Mouse (Mus musculus) forebrain, embryonic 11.5 days (tissue): ENCODE data around the gene Dok5. TPM values are rescaled to one million over a fixed set of nuclear protein-coding genes. Genes with fewer than 3 reads are reported as not detected.
A peak's percentile ranks its signal among the peaks of the same experiment; 100 is the strongest.

Experiments
- ATAC-seq: fragments of 200-750 bp; cut with Nextera tagmentation; replicated peaks from 2 replicates; pipeline ENCODE4 v1.8.0; 2017; ENCODE audit warnings: moderate TSS enrichment; ENCODE audit not compliant: low FRiP score
- DNase-seq: peaks from one replicate; pipeline ENCODE4 v3.0.0-alpha.2; 2017; ENCODE audit warnings: low spot score
- H3K27ac ChIP-seq: fragments of 300-500 bp; sonication (generic); 2 replicates; pipeline ENCODE4 v1.5.1; 2014; ENCODE audit warnings: low read depth, low read length
- H3K27me3 ChIP-seq: fragments of 300-500 bp; sonication (generic); 2 replicates; pipeline ENCODE4 v1.6.1; 2014; ENCODE audit warnings: mild to moderate bottlenecking, low read length, mixed read lengths; ENCODE audit not compliant: control insufficient read depth, insufficient read depth
- H3K36me3 ChIP-seq: fragments of 300-500 bp; sonication (generic); 2 replicates; pipeline ENCODE4 v1.6.1; 2014; ENCODE audit warnings: mild to moderate bottlenecking, low read length, moderate library complexity, mixed read lengths; ENCODE audit not compliant: control insufficient read depth, insufficient read depth
- H3K4me1 ChIP-seq: fragments of 300-500 bp; sonication (generic); replicated peaks from 2 replicates; pipeline ENCODE4 v1.6.1; 2014; ENCODE audit warnings: low read length, mixed read lengths; ENCODE audit not compliant: control insufficient read depth, insufficient read depth
- H3K4me2 ChIP-seq: fragments of 300-500 bp; sonication (generic); 2 replicates; pipeline ENCODE4 v1.6.1; 2014; ENCODE audit warnings: low read depth, mild to moderate bottlenecking, low read length, moderate library complexity, mixed read lengths; ENCODE audit not compliant: severe bottlenecking
- H3K4me3 ChIP-seq: fragments of 300-500 bp; sonication (generic); 2 replicates; pipeline ENCODE4 v1.5.1; 2014; ENCODE audit warnings: low read depth, low read length
- H3K9ac ChIP-seq: fragments of 300-500 bp; sonication (generic); 2 replicates; pipeline ENCODE4 v1.6.1; 2014; ENCODE audit warnings: low read length
- H3K9me3 ChIP-seq: fragments of 300-500 bp; sonication (generic); 2 replicates; pipeline ENCODE4 v1.6.1; 2016; ENCODE audit warnings: low read length, mixed read lengths; ENCODE audit not compliant: control insufficient read depth
- WGBS: fragments of 180-500 bp; shearing (Covaris S2); extraction: QIAGEN DNeasy Blood & Tissue Kit; methylation state at CpG from one replicate; pipeline ENCODE4 v1.1.7; 2014; 5-methylcytosine and 5-hydroxymethylcytosine counted together
- polyA plus RNA-seq: library from polyadenylated mRNA; unstranded; fragments of >200 nt; fragmentation: Nextera tagmentation; extraction: Ambion mirVana; gene quantifications from 2 replicates; pipeline ENCODE4 v1.2.1, GENCODE M21; 2014

The Dok5 gene
- polyA plus RNA-seq, 1 experiment from 2014 or later: 6.2 TPM

GRCm38 (mm10) chr2:170791332-170792017, 59.9 kb downstream of the Dok5 start:
- ATAC-seq (no peak), DNase-seq (no peak)
- no peaks in the 10 kb centered on the region for H3K27me3 ChIP-seq
- H3K9me3 ChIP-seq: no peaks in the 10 kb centered on the region; the same call in 1 of the 2 replicates
- no peak overlapping the region for H3K9ac ChIP-seq
- H3K4me3 ChIP-seq: no peak overlapping the region
- peaks cover 3% of the 10 kb centered on the region; the same call in 1 of the 2 replicates for H3K4me1 ChIP-seq
- no peak overlapping the region for H3K27ac ChIP-seq
- H3K36me3 ChIP-seq: no peaks in the 10 kb centered on the region
- H3K4me2 ChIP-seq: no peak overlapping the region
- whole genome bisulfite sequencing: 44% methylated on average over 8 of the region's 8 CpGs

- Histone ChIP-seq H3K9ac (no peak overlapping the region), H3K36me3 (no peaks in the 10 kb centered on the region), H3K27me3 (no peaks in the 10 kb centered on the region), H3K4me1 (peaks cover 3% of the 10 kb centered on the region; the same call in 1 of the 2 replicates), H3K27ac (no peak overlapping the region), H3K4me3 (no peak overlapping the region), H3K9me3 (peaks cover 2% of the 10 kb centered on the region; the same call in 1 of the 2 replicates), H3K4me2 (no peak overlapping the region)
- WGBS: 79% methylated on average over 3 of the region's 3 CpGs
- DNase-seq: no peak
- no peak for ATAC-seq
Observed at GRCm38 (mm10) chr2:170795242-170795641, 63.6 kb downstream of the Dok5 start.

- DNase-seq (no peak), ATAC-seq (no peak)
- Histone ChIP-seq H3K27ac (no peak overlapping the region), H3K36me3 (no peaks in the 10 kb centered on the region), H3K4me1 (peaks cover 5% of the 10 kb centered on the region; the same call in 1 of the 2 replicates), H3K9me3 (peaks cover 2% of the 10 kb centered on the region; the same call in 1 of the 2 replicates), H3K4me2 (no peak overlapping the region), H3K9ac (no peak overlapping the region), H3K27me3 (no peaks in the 10 kb centered on the region), H3K4me3 (no peak overlapping the region)
- 84% methylated on average over 6 of the region's 6 CpGs for WGBS
Observed at GRCm38 (mm10) chr2:170802984-170803383, 71.4 kb downstream of the Dok5 start.

- Histone ChIP-seq H3K27ac (no peak overlapping the region), H3K27me3 (no peaks in the 10 kb centered on the region), H3K4me2 (no peak overlapping the region), H3K36me3 (no peaks in the 10 kb centered on the region), H3K4me3 (no peak overlapping the region), H3K4me1 (peaks cover 5% of the 10 kb centered on the region; the same call in 1 of the 2 replicates), H3K9ac (peak overlapping the region; percentile 23; the same call in 1 of the 2 replicates), H3K9me3 (no peaks in the 10 kb centered on the region)
- 51% methylated on average over 12 of the region's 12 CpGs for WGBS
- ATAC-seq: no peak; the same call in 1 of the 2 replicates
- DNase-seq: no peak
Observed at GRCm38 (mm10) chr2:170807555-170808258, 76.1 kb downstream of the Dok5 start.

- Histone ChIP-seq H3K27me3 (no peaks in the 10 kb centered on the region), H3K4me3 (no peak overlapping the region), H3K4me1 (peaks cover 5% of the 10 kb centered on the region; the same call in 1 of the 2 replicates), H3K36me3 (no peaks in the 10 kb centered on the region), H3K27ac (no peak overlapping the region), H3K9ac (no peak overlapping the region), H3K4me2 (0 out of 2 replicates have a peak overlapping the region, but pooled peaks have one; percentile 5), H3K9me3 (no peaks in the 10 kb centered on the region)
- DNase-seq (peak; percentile 40), ATAC-seq (peak; percentile 42; the same call in 1 of the 2 replicates)
- WGBS: 29% methylated on average over 10 of the region's 10 CpGs
Observed at GRCm38 (mm10) chr2:170808259-170808789, 76.7 kb downstream of the Dok5 start.

GRCm38 (mm10) chr2:170811356-170811755, 79.7 kb downstream of the Dok5 start:
- 83% methylated on average over 9 of the region's 9 CpGs for WGBS
- Histone ChIP-seq H3K4me1 (peaks cover 5% of the 10 kb centered on the region; the same call in 1 of the 2 replicates), H3K9me3 (no peaks in the 10 kb centered on the region)

GRCm38 (mm10) chr2:170816302-170816701, 84.7 kb downstream of the Dok5 start:
- peaks cover 4% of the 10 kb centered on the region; the same call in 1 of the 2 replicates for H3K9me3 ChIP-seq
- H3K4me1 ChIP-seq: no peaks in the 10 kb centered on the region
- no peak overlapping the region for H3K4me2 ChIP-seq
- peak; percentile 17 for DNase-seq
- WGBS: 86% methylated on average over 8 of the region's 8 CpGs
- ATAC-seq: no peak
- H3K36me3 ChIP-seq: no peaks in the 10 kb centered on the region
- no peak overlapping the region for H3K9ac ChIP-seq
- no peaks in the 10 kb centered on the region for H3K27me3 ChIP-seq
- H3K27ac ChIP-seq: no peak overlapping the region
- no peak overlapping the region for H3K4me3 ChIP-seq

More at GRCm38 (mm10) chr2:170811356-170811755, 79.7 kb downstream of the Dok5 start:
- no peaks in the 10 kb centered on the region for H3K27me3 ChIP-seq
- no peaks in the 10 kb centered on the region for H3K36me3 ChIP-seq
- no peak overlapping the region for H3K4me3 ChIP-seq
- no peak overlapping the region for H3K9ac ChIP-seq
- H3K27ac ChIP-seq: no peak overlapping the region
- no peak overlapping the region for H3K4me2 ChIP-seq
- no peak for ATAC-seq
- peak; percentile 44 for DNase-seq

- WGBS: 88% methylated on average over 4 of the region's 4 CpGs
- no peak overlapping the region for H3K9ac ChIP-seq
- H3K4me2 ChIP-seq: no peak overlapping the region
- H3K4me3 ChIP-seq: no peak overlapping the region
- no peaks in the 10 kb centered on the region for H3K27me3 ChIP-seq
- no peaks in the 10 kb centered on the region for H3K36me3 ChIP-seq
- DNase-seq: peak; percentile 18
- H3K9me3 ChIP-seq: peaks cover 4% of the 10 kb centered on the region; the same call in 1 of the 2 replicates
- H3K27ac ChIP-seq: no peak overlapping the region
- H3K4me1 ChIP-seq: no peaks in the 10 kb centered on the region
- ATAC-seq: no peak
Observed at GRCm38 (mm10) chr2:170817112-170817703, 85.6 kb downstream of the Dok5 start.
